Mouse (Mus musculus) cerebellum, adult 2 months (tissue): ENCODE measurements around the gene Tspan33.

Source experiments
- CTCF ChIP-seq: fragments of 200-500 bp; IDR thresholded peaks from 2 replicates; pipeline ENCODE4 v1.5.1; 2011; ENCODE audit warnings: low read depth, mild to moderate bottlenecking, control low read depth, low read length, moderate library complexity, borderline replicate concordance; ENCODE audit not compliant: insufficient read depth
- POLR2A ChIP-seq: fragments of 200-500 bp; IDR thresholded peaks from 2 replicates; pipeline ENCODE4 v1.6.1; 2011; ENCODE audit warnings: low read length, control low read depth, borderline replicate concordance; ENCODE audit not compliant: insufficient read depth

DNA sequence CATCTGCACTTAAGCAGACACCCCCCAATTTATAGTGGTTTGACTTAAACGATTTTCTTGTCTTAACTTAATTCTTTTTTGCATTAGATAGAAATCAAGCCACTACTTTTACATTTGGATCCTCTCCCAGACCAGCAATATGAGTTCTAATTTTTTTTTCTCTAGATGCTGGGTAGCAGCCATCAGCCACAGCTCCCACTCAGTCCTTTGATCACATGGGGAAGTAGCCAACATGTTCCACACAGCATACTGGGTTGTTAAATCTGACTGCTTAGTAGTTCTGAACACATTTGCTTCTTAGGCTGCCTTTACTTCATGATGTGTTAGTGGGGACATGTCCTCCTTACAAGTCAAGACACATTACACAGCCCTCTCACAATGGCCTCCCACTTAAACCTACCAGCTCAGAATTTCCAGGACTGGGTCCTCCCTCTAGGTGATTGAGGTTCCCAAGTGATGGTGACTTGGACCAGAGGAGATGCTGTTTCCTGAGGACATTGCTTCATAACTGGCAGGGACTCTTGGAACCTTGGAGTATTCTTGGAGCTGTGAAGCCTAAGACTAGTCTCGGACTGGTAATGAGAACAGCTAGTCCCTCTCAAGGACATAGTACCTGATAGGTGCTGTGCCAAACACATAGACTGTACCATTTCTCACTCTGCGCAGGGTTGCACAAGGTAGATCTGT lies 57.6 kb downstream of the Tspan33 start:
- TF ChIP-seq POLR2A: no peak
- no peak for TF ChIP-seq CTCF
